Mouse (Mus musculus) C2C12 (cell line): ENCODE results near the gene Atp1a2.
"Not testable (repeated sequence)": the region's sequence is repeated elsewhere in the genome, so short reads cannot be mapped to it uniquely, and the experiment has no call there.

Experiments
- CTCF ChIP-seq: IDR thresholded peaks from one replicate; pipeline ENCODE4 v1.5.1; 2011; ENCODE audit not compliant: control insufficient read depth, insufficient read depth, insufficient read length
- FOSL1 ChIP-seq: IDR thresholded peaks from one replicate; pipeline ENCODE4 v1.8.0; 2011; ENCODE audit warnings: mild to moderate bottlenecking, low read length; ENCODE audit not compliant: poor library complexity, insufficient read depth, severe bottlenecking
- MAX ChIP-seq: IDR thresholded peaks from one replicate; pipeline ENCODE4 v1.6.1; 2011; ENCODE audit warnings: mild to moderate bottlenecking, control low read depth
- MYOG ChIP-seq: IDR thresholded peaks from one replicate; pipeline ENCODE4 v1.6.1; 2011; ENCODE audit not compliant: control insufficient read depth, insufficient read length; ENCODE audit errors: extremely low read depth
- USF1 ChIP-seq: IDR thresholded peaks from one replicate; pipeline ENCODE4 v1.6.1; 2011; ENCODE audit warnings: low read depth, mild to moderate bottlenecking, control low read depth, moderate library complexity

DNA sequence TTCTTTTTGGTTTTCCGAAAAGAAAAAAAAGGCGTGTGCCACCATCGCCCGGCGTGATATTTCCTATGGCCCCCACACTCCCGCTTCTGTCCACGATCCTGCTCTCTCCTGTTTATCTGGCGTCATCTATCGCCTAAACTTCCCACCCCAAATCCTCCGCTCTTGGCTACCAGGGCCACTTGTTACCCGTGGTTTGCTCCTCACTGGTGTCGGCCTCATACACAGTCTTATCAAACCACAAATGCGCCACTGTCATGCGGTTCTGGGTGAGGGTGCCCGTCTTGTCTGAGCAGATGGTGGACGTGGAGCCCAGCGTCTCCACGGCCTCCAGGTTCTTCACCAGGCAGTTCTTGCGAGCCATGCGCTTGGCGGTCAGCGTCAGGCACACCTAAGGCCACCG, 53.2 kb downstream of the Atp1a2 start:
- not testable (repeated sequence) for TF ChIP-seq FOSL1, CTCF, MAX, USF1, MYOG
